Mouse (Mus musculus) stomach, embryonic 16.5 days (tissue): ENCODE results near the gene Taf6l. TPM values are rescaled to one million over a fixed set of nuclear protein-coding genes. Genes with fewer than 3 reads are reported as not detected.

Experiments used
- ATAC-seq: fragments of 200-750 bp; cut with Nextera tagmentation; 2 replicates; pipeline ENCODE4 v1.8.0; 2017; ENCODE audit warnings: moderate number of reproducible peaks, moderate TSS enrichment; ENCODE audit not compliant: insufficient read depth, low FRiP score
- H3K27ac ChIP-seq: fragments of 300-500 bp; sonication (generic); 2 replicates; pipeline ENCODE4 v1.5.1; 2014; ENCODE audit warnings: low read length
- H3K27me3 ChIP-seq: fragments of 300-500 bp; sonication (generic); 2 replicates; pipeline ENCODE4 v1.6.1; 2014; ENCODE audit warnings: low read length, control low read depth, mixed read lengths; ENCODE audit not compliant: control insufficient read depth, insufficient read depth
- H3K36me3 ChIP-seq: fragments of 300-500 bp; sonication (generic); 2 replicates; pipeline ENCODE4 v1.6.1; 2014; ENCODE audit warnings: low read length; ENCODE audit not compliant: control insufficient read depth, insufficient read depth
- H3K4me1 ChIP-seq: fragments of 300-500 bp; sonication (generic); 2 replicates; pipeline ENCODE4 v1.6.1; 2014; ENCODE audit warnings: low read length, control low read depth, mixed read lengths; ENCODE audit not compliant: control insufficient read depth, insufficient read depth
- H3K4me2 ChIP-seq: fragments of 300-500 bp; sonication (generic); 2 replicates; pipeline ENCODE4 v1.6.1; 2014; ENCODE audit warnings: low read depth, low read length, mixed read lengths
- H3K4me3 ChIP-seq: fragments of 300-500 bp; sonication (generic); replicated peaks from 2 replicates; pipeline ENCODE4 v1.5.1; 2014; ENCODE audit warnings: mild to moderate bottlenecking, low read length
- H3K9ac ChIP-seq: fragments of 300-500 bp; sonication (generic); 2 replicates; pipeline ENCODE4 v1.6.1; 2014; ENCODE audit warnings: low read length
- H3K9me3 ChIP-seq: fragments of 300-500 bp; sonication (generic); replicated peaks from 2 replicates; pipeline ENCODE4 v1.6.1; 2016; ENCODE audit warnings: low read length, control low read depth; ENCODE audit not compliant: control insufficient read depth
- WGBS: fragments of 180-500 bp; shearing (Covaris S2); extraction: QIAGEN DNeasy Blood & Tissue Kit; methylation state at CpG from one replicate; pipeline ENCODE4 v1.1.7; 2014; 5-methylcytosine and 5-hydroxymethylcytosine counted together
- polyA plus RNA-seq: library from polyadenylated mRNA; unstranded; fragments of >200 nt; fragmentation: Nextera tagmentation; extraction: Ambion mirVana; gene quantifications from 2 replicates; pipeline ENCODE4 v1.2.1, GENCODE M21; 2015

Taf6l gene
- polyA plus RNA-seq, 1 experiment from 2014 or later: 19.8 TPM

DNA sequence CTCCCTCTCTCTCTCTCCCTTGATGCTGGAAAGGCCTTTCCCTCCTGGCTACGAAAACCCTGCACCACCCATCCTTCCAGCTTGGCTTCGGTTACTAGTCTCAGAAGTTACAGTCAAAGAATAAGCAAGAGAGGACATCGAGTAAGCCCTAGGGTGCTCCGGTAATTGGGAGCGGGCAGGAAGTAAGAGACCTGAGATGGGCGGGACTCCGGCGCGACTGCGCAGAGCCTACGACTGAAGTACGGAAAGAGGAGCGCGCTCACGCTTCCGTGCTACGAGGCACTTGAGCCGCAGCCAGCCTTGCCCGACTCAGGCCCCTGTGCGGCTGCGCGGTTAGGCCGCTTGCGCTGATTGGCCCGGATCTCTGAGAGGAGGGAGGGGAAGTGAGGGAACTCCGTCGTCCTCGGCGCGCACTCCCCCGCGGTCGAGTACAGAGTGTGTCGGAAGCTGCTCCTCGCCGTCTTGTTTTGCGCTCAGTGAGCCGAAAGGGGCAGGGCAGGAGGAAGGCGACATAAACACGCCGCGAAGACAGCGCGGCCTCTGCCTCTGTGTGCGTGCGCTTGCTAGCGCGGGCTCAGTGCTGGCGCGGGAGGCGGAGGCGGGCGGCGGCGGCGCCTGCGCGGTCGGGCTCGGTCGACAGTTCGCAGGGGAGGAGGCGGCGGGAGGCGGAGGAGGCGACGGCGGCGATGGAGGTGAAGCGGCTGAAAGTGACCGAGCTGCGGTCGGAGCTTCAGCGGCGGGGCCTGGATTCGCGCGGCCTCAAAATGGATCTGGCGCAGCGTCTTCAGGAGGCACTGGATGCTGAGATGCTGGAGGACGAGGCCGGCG, 33.6 kb upstream of the Taf6l start, which contains the start of gene Hnrnpul2:
Hnrnpul2 (plus strand) TSS at position 415 of the 828 bp plus-strand sequence.
- Histone ChIP-seq H3K27ac (peak within 1 kb of the TSS; percentile 99), H3K4me3 (peak within 1 kb of the TSS; percentile 100), H3K36me3 (peaks cover 12% of the 10 kb centered on the region), H3K27me3 (no peaks in the 10 kb centered on the region), H3K4me1 (peaks cover 27% of the 10 kb centered on the region), H3K9me3 (no peaks in the 10 kb centered on the region), H3K9ac (peak within 1 kb of the TSS; percentile 98), H3K4me2 (peak within 1 kb of the TSS; percentile 89)
- peak; percentile 96 for ATAC-seq
- WGBS: under 1% methylated on average over 83 of the region's 83 CpGs

DNA sequence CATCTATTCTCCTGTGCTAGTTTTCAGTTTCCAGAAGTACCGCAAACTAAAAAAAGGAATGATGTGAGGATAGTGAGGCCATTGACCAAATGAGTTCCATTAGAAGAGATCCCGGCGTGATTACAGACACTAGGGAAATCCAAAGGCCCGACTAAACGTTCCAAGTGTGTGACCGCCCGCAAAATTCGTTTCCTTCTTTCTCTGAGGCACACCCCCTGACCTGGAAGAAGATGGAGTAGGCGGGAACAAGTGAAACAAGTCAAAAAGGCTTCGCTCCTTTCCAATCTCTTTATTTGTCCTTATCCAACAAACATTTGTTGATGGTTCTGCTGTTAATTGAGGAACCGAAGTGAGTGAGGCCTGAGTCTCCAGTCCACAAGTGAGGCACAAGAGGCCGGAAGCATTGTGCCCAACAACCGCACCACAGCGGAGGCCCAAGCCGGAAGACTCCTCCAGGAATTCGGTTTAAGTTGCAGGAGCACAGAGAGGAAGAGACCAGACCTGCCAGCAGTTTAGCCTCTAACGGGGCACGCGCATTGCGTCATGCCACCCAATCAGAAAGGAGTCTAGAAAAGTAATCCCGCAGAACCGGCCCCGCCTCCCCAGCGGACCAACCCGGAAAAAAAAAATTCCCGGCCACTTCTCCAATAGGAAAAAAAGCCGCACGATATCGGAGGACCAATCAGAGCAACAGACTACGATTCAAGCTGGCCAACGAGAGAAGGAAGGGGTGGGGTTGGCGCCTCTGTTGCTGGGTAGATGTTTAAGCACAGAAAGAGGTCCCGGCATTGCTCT, 32.8 kb upstream of the Taf6l start, which contains the start of gene Ttc9c:
Ttc9c (minus strand) TSS at position 533 of the 795 bp plus-strand sequence.
- peak within 1 kb of the TSS; percentile 100 for H3K4me3 ChIP-seq
- ATAC-seq: peak; percentile 92
- peak within 1 kb of the TSS; percentile 89 for H3K4me2 ChIP-seq
- H3K36me3 ChIP-seq: peaks cover 4% of the 10 kb centered on the region
- H3K27me3 ChIP-seq: no peaks in the 10 kb centered on the region
- H3K9ac ChIP-seq: peak within 1 kb of the TSS; percentile 98
- peaks cover 27% of the 10 kb centered on the region for H3K4me1 ChIP-seq
- no peaks in the 10 kb centered on the region for H3K9me3 ChIP-seq
- under 1% methylated on average over 33 of the region's 33 CpGs for WGBS
- peak within 1 kb of the TSS; percentile 99 for H3K27ac ChIP-seq

DNA sequence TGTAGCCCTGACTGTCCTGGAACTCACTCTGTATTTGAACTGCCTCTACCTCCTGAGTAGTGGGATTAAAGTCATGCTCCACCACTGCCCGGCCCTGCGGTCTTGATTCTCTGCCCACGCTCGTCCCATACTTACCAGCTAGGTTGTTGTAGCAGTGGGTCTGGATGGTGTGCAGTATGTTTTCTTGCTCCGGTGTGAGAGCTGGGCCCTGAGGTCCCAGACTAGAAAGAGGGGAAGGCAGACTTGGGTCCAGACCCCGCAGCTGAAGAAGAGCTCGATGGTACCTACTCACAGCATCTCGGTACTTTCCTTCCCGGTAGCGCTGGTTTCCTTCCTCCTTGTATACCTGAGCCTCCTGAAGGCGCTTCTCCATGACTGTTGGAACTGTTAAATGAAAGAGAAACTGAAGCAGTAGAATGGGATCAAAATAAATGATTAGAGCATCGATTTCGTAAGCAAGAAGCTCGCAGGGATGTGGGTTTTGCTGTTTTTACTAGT, 32.1 kb upstream of the Taf6l start:
- Histone ChIP-seq H3K36me3 (peaks cover 4% of the 10 kb centered on the region; the same call in 1 of the 2 replicates), H3K4me1 (peaks cover 27% of the 10 kb centered on the region), H3K9ac (peak overlapping the region; percentile 84), H3K4me2 (peak overlapping the region; percentile 85), H3K4me3 (peak overlapping the region; percentile 100), H3K27ac (peak overlapping the region; percentile 99), H3K27me3 (no peaks in the 10 kb centered on the region), H3K9me3 (no peaks in the 10 kb centered on the region)
- ATAC-seq: no peak
- 15% methylated on average over 14 of the region's 14 CpGs for WGBS

DNA sequence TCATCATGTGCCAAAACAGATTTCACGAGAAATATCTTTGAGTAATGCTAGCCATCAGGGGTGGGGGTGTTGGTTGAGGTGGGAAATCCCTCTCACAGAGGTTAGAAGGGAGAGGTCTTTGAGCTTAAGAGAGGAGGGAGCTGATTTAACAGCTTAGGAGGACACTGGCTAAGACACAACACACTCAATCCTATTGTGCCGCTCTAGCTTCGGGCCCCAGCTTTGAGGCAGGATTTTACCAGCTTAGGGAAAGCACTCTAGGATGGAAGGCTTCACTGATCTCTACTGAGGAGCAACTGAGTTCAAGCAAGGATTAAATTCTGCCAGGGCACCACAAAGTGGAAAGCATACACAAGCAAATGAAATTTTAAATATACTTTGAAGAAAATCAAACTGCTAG, 30.8 kb upstream of the Taf6l start:
- ATAC-seq: no peak
- peaks cover 7% of the 10 kb centered on the region; the same call in 1 of the 2 replicates for H3K36me3 ChIP-seq
- no peak overlapping the region for H3K27ac ChIP-seq
- peak overlapping the region; percentile 4; the same call in 1 of the 2 replicates for H3K4me3 ChIP-seq
- peak overlapping the region; percentile 44 for H3K9ac ChIP-seq
- H3K4me1 ChIP-seq: peaks cover 16% of the 10 kb centered on the region
- H3K27me3 ChIP-seq: no peaks in the 10 kb centered on the region
- H3K4me2 ChIP-seq: peak overlapping the region; percentile 14; the same call in 1 of the 2 replicates
- 69% methylated on average over 3 of the region's 3 CpGs for WGBS
- H3K9me3 ChIP-seq: no peaks in the 10 kb centered on the region

DNA sequence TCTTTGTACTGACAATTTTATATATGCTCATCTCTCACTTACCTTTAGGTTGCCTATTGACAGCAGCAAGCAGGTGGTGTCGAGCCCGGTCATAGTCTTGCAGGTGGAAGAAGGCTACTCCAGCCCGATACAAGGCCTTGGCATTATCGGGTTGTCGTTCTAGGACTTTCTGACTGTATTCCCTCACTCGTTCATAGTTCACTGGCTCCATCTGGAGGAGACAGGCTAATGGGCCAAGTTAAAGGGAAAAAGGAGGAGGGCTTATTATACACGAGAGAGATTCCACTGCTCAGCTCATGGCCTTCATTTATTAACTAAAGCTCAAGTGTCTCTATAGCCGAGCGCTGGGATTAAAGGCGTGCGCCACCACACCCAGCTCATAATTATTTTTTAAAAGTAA, 29.6 kb upstream of the Taf6l start:
- no peak overlapping the region for H3K9ac ChIP-seq
- H3K27me3 ChIP-seq: no peaks in the 10 kb centered on the region
- no peak for ATAC-seq
- peaks cover 13% of the 10 kb centered on the region for H3K4me1 ChIP-seq
- H3K4me3 ChIP-seq: no peak overlapping the region
- no peak overlapping the region for H3K27ac ChIP-seq
- 64% methylated on average over 11 of the region's 11 CpGs for WGBS
- no peak overlapping the region for H3K4me2 ChIP-seq
- peaks cover 12% of the 10 kb centered on the region; the same call in 1 of the 2 replicates for H3K36me3 ChIP-seq
- H3K9me3 ChIP-seq: no peaks in the 10 kb centered on the region

DNA sequence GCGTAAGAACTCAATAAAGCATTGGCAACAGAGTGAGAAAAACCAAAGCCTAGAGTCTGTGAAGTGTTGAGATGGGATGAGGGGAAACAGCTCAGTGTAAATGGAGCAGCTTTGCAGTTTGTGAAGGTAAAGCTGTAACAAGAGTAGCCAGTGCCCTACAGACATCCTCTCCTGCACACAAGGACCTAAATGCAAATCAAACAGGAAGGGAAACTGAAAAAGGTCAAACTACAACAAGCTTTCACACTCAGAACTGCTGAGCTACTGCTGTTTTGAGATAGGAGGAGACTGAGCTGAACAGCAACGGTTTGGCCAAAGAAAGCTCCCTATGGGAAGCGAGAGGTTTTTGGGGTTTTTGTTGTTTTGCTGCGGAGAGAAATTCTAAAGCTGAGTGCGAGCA, 20.6 kb upstream of the Taf6l start:
- no peak overlapping the region for H3K4me2 ChIP-seq
- 92% methylated on average over 5 of the region's 5 CpGs for WGBS
- ATAC-seq: no peak
- H3K27ac ChIP-seq: no peak overlapping the region
- H3K4me1 ChIP-seq: 0 out of 2 replicates have a peak, but pooled peaks cover under 1% of the 10 kb centered on the region
- no peaks in the 10 kb centered on the region for H3K27me3 ChIP-seq
- no peak overlapping the region for H3K4me3 ChIP-seq
- H3K9ac ChIP-seq: no peak overlapping the region
- H3K9me3 ChIP-seq: no peaks in the 10 kb centered on the region
- H3K36me3 ChIP-seq: peaks cover 18% of the 10 kb centered on the region

DNA sequence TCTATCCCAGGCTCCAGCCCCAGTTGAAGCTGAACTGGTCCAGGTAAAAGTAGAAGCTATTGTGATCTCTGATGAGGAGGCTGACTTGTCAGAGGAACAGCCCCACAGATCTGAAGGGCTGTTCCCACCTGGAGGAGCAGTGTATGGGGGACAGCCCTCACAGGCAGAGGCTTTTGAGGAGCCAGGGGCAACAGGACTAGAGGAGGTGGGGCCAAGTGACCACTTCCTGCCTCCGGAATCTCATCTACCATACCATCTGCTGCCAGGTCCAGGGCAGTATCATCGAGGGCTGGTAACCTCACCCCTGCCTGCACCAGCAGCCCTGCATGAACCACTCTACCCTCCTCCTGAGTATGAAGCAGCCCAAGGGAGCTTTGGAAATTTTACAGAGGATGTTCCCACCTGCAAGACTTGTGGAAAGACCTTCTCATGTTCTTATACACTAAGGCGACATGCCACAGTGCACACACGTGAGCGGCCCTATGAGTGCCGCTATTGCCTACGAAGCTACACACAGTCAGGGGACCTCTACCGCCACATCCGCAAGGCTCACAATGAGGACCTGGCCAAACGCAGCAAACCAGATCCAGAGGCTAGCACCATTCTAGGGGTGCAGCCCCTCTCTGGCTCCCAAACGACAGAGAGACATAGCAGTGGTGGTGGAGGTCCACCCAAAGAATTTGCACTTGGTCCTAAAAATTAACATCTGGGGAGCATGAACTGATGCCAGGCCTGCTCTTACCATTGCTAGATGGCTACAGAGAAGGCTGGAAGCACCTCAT, 17.9 kb upstream of the Taf6l start:
- WGBS: 88% methylated on average over 11 of the region's 11 CpGs
- peaks cover 7% of the 10 kb centered on the region; the same call in 1 of the 2 replicates for H3K36me3 ChIP-seq
- H3K4me1 ChIP-seq: 0 out of 2 replicates have a peak, but pooled peaks cover 4% of the 10 kb centered on the region
- no peak overlapping the region for H3K4me3 ChIP-seq
- H3K4me2 ChIP-seq: no peak overlapping the region
- H3K27me3 ChIP-seq: no peaks in the 10 kb centered on the region
- H3K9me3 ChIP-seq: no peaks in the 10 kb centered on the region
- no peak overlapping the region for H3K9ac ChIP-seq
- no peak for ATAC-seq
- H3K27ac ChIP-seq: no peak overlapping the region

DNA sequence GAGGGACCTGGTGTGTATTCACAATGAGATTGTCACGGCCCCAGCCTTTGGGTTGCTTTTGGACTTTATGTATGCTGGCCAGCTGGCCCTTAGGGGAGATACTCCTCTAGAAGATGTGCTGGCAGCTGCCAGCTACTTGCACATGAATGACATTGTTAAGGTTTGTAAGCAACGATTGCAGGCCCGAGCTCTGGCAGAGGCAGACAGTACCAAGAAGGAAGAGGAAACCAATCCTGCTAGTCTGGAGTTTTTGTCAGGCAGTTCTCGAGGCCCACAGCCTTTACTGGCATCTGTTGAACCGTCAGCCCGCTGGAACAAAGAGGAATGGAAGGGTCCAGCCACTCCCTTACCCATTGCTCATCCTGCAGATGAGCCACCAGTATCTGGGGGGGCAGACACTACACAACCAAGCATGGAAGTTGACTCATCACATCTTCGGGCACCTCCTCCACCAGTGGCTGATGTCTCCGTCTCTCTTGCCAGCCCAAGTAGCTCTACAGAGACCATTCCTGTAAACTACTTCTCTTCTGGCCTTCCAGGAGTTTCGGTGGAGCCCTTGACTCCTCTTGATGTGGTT, 17.1 kb upstream of the Taf6l start:
- Histone ChIP-seq H3K9ac (no peak overlapping the region; the same call in 1 of the 2 replicates), H3K4me1 (0 out of 2 replicates have a peak, but pooled peaks cover 4% of the 10 kb centered on the region), H3K36me3 (peaks cover 7% of the 10 kb centered on the region; the same call in 1 of the 2 replicates), H3K27ac (peak overlapping the region; percentile 94), H3K4me2 (peak overlapping the region; percentile 82), H3K4me3 (peak overlapping the region; percentile 83; the same call in 1 of the 2 replicates), H3K9me3 (no peaks in the 10 kb centered on the region), H3K27me3 (no peaks in the 10 kb centered on the region)
- no peak for ATAC-seq
- 89% methylated on average over 9 of the region's 9 CpGs for WGBS
